Mouse (Mus musculus): Measurements from ENCODE around the gene Lin28a. TPM values are rescaled to one million over a fixed set of nuclear protein-coding genes. Genes with fewer than 3 reads are reported as not detected.
"Not testable (repeated sequence)": the region's sequence is repeated elsewhere in the genome, so short reads cannot be mapped to it uniquely, and the experiment has no call there.

Gene Lin28a
- polyA plus RNA-seq, 1 experiment from 2014 or later, result 0.27 TPM

- no peaks in the 10 kb centered on the region for H3K9me3 ChIP-seq
- no peak overlapping the region for H3K27ac ChIP-seq (replicated peaks)
- H3K27me3 ChIP-seq (replicated peaks), result no peaks in the 10 kb centered on the region
- WGBS, result 61% methylated on average over 4 of the region's 4 CpGs
- H3K9ac ChIP-seq, result no peak overlapping the region
- peaks cover 30% of the 10 kb centered on the region for H3K4me1 ChIP-seq
- no peak for ATAC-seq (ENCODE audit: extremely low read depth, insufficient number of reproducible peaks, low FRiP score, low TSS enrichment)
- peaks cover 8% of the 10 kb centered on the region for H3K36me3 ChIP-seq
- H3K4me3 ChIP-seq, result no peak overlapping the region
- H3K4me2 ChIP-seq, result no peak overlapping the region
These were observed 16.4 kb downstream of the Lin28a start for GRCm38 (mm10) chr4:134002246-134002645.

GRCm38 (mm10) chr4:134001710-134002109 is 16.9 kb downstream of the Lin28a start:
- peaks cover 9% of the 10 kb centered on the region for H3K36me3 ChIP-seq
- H3K27ac ChIP-seq (replicated peaks), result no peak overlapping the region
- 47% methylated on average over 10 of the region's 10 CpGs for WGBS
- H3K4me1 ChIP-seq, result peaks cover 30% of the 10 kb centered on the region
- no peak overlapping the region for H3K4me3 ChIP-seq
- no peaks in the 10 kb centered on the region for H3K27me3 ChIP-seq (replicated peaks)
- peak overlapping the region; percentile 93; the same call in 1 of the 2 replicates for H3K4me2 ChIP-seq
- H3K9ac ChIP-seq, result no peak overlapping the region
- ATAC-seq (ENCODE audit: extremely low read depth, insufficient number of reproducible peaks, low FRiP score, low TSS enrichment), result no peak
- no peaks in the 10 kb centered on the region for H3K9me3 ChIP-seq

GRCm38 (mm10) chr4:134000466-134001438 is 17.9 kb downstream of the Lin28a start, which contains the start of gene Dhdds:
Gene Dhdds (minus strand): TSS chr4:134000918.
- Histone ChIP-seq H3K9ac (peak within 1 kb of the TSS; percentile 89), H3K4me2 (peak within 1 kb of the TSS; percentile 93), H3K9me3 (no peaks in the 10 kb centered on the region), H3K36me3 (peaks cover 19% of the 10 kb centered on the region), H3K27ac (replicated peaks) (peak within 1 kb of the TSS; percentile 64), H3K27me3 (replicated peaks) (no peaks in the 10 kb centered on the region), H3K4me3 (peak within 1 kb of the TSS; percentile 85), H3K4me1 (peaks cover 24% of the 10 kb centered on the region)
- ATAC-seq (ENCODE audit: extremely low read depth, insufficient number of reproducible peaks, low FRiP score, low TSS enrichment), result peak; percentile 99
- 1% methylated on average over 49 of the region's 49 CpGs for WGBS

- H3K27ac ChIP-seq (replicated peaks), result no peak overlapping the region
- peaks cover 78% of the 10 kb centered on the region for H3K36me3 ChIP-seq
These were observed 23.9 kb downstream of the Lin28a start for GRCm38 (mm10) chr4:133994697-133995096.

GRCm38 (mm10) chr4:133991087-133991660 is 27.5 kb downstream of the Lin28a start:
- H3K4me2 ChIP-seq, result no peak overlapping the region
- no peak overlapping the region for H3K9ac ChIP-seq
- ATAC-seq (ENCODE audit: extremely low read depth, insufficient number of reproducible peaks, low FRiP score, low TSS enrichment), result no peak
- H3K36me3 ChIP-seq, result peaks cover 96% of the 10 kb centered on the region
- 87% methylated on average over 13 of the region's 13 CpGs for WGBS
- no peaks in the 10 kb centered on the region for H3K9me3 ChIP-seq
- H3K27me3 ChIP-seq (replicated peaks), result no peaks in the 10 kb centered on the region
- no peaks in the 10 kb centered on the region for H3K4me1 ChIP-seq
- no peak overlapping the region for H3K4me3 ChIP-seq
- H3K27ac ChIP-seq (replicated peaks), result no peak overlapping the region

More at GRCm38 (mm10) chr4:133994697-133995096, 23.9 kb downstream of the Lin28a start:
- Histone ChIP-seq H3K9ac (no peak overlapping the region), H3K27me3 (replicated peaks) (no peaks in the 10 kb centered on the region), H3K4me3 (no peak overlapping the region), H3K9me3 (no peaks in the 10 kb centered on the region), H3K4me2 (no peak overlapping the region), H3K4me1 (peaks cover 3% of the 10 kb centered on the region)
- 88% methylated on average over 8 of the region's 8 CpGs for WGBS
- no peak for ATAC-seq (ENCODE audit: extremely low read depth, insufficient number of reproducible peaks, low FRiP score, low TSS enrichment)

GRCm38 (mm10) chr4:133990035-133990434 is 28.6 kb downstream of the Lin28a start:
- H3K9ac ChIP-seq, result no peak overlapping the region
- H3K27me3 ChIP-seq (replicated peaks), result no peaks in the 10 kb centered on the region
- ATAC-seq (ENCODE audit: extremely low read depth, insufficient number of reproducible peaks, low FRiP score, low TSS enrichment), result no peak
- no peak overlapping the region for H3K27ac ChIP-seq (replicated peaks)
- WGBS, result 57% methylated on average over 4 of the region's 4 CpGs
- no peaks in the 10 kb centered on the region for H3K9me3 ChIP-seq
- H3K4me2 ChIP-seq, result no peak overlapping the region
- no peak overlapping the region for H3K4me3 ChIP-seq
- H3K36me3 ChIP-seq, result peaks cover 94% of the 10 kb centered on the region
- H3K4me1 ChIP-seq, result no peaks in the 10 kb centered on the region

- 81% methylated on average over 8 of the region's 8 CpGs for WGBS
- H3K4me2 ChIP-seq; H3K4me1 ChIP-seq; H3K27me3 ChIP-seq (replicated peaks); ATAC-seq (ENCODE audit: extremely low read depth, insufficient number of reproducible peaks, low FRiP score, low TSS enrichment); H3K27ac ChIP-seq (replicated peaks); H3K9ac ChIP-seq; H3K9me3 ChIP-seq; H3K4me3 ChIP-seq: not testable (repeated sequence)
- H3K36me3 ChIP-seq, result peaks cover 82% of the 10 kb centered on the region
These were observed 30.4 kb downstream of the Lin28a start for GRCm38 (mm10) chr4:133988289-133988688.

GRCm38 (mm10) chr4:133982936-133983335 is 35.7 kb downstream of the Lin28a start:
- Histone ChIP-seq H3K9ac (no peak overlapping the region), H3K27ac (replicated peaks) (no peak overlapping the region), H3K9me3 (no peaks in the 10 kb centered on the region), H3K4me3 (no peak overlapping the region), H3K27me3 (replicated peaks) (no peaks in the 10 kb centered on the region), H3K36me3 (peaks cover 70% of the 10 kb centered on the region), H3K4me1 (peaks cover 21% of the 10 kb centered on the region), H3K4me2 (no peak overlapping the region)
- ATAC-seq (ENCODE audit: extremely low read depth, insufficient number of reproducible peaks, low FRiP score, low TSS enrichment), result no peak
- WGBS, result 86% methylated on average over 13 of the region's 13 CpGs

- peak overlapping the region; percentile 42 for H3K4me2 ChIP-seq
- H3K9me3 ChIP-seq, result no peaks in the 10 kb centered on the region
- no peak for ATAC-seq (ENCODE audit: extremely low read depth, insufficient number of reproducible peaks, low FRiP score, low TSS enrichment)
- WGBS, result 34% methylated on average over 5 of the region's 5 CpGs
- peak overlapping the region; percentile 90 for H3K27ac ChIP-seq (replicated peaks)
- H3K27me3 ChIP-seq (replicated peaks), result no peaks in the 10 kb centered on the region
- peaks cover 70% of the 10 kb centered on the region for H3K36me3 ChIP-seq
- H3K4me3 ChIP-seq, result no peak overlapping the region
- peaks cover 21% of the 10 kb centered on the region for H3K4me1 ChIP-seq
- peak overlapping the region; percentile 37 for H3K9ac ChIP-seq
These were observed 38.1 kb downstream of the Lin28a start for GRCm38 (mm10) chr4:133980496-133980895.

GRCm38 (mm10) chr4:133978021-133978711 is 40.5 kb downstream of the Lin28a start:
- H3K4me1 ChIP-seq, result peaks cover 21% of the 10 kb centered on the region
- WGBS, result 89% methylated on average over 10 of the region's 10 CpGs
- no peak overlapping the region for H3K27ac ChIP-seq (replicated peaks)
- H3K9me3 ChIP-seq, result no peaks in the 10 kb centered on the region
- H3K36me3 ChIP-seq, result peaks cover 72% of the 10 kb centered on the region
- ATAC-seq (ENCODE audit: extremely low read depth, insufficient number of reproducible peaks, low FRiP score, low TSS enrichment), result no peak
- no peak overlapping the region for H3K4me3 ChIP-seq
- H3K4me2 ChIP-seq, result no peak overlapping the region
- H3K9ac ChIP-seq, result no peak overlapping the region
- no peaks in the 10 kb centered on the region for H3K27me3 ChIP-seq (replicated peaks)

- no peak for ATAC-seq (ENCODE audit: extremely low read depth, insufficient number of reproducible peaks, low FRiP score, low TSS enrichment)
- WGBS, result 74% methylated on average over 8 of the region's 8 CpGs
- no peaks in the 10 kb centered on the region for H3K9me3 ChIP-seq
- H3K4me2 ChIP-seq, result no peak overlapping the region
- no peak overlapping the region for H3K27ac ChIP-seq (replicated peaks)
- peaks cover 53% of the 10 kb centered on the region for H3K36me3 ChIP-seq
- peaks cover 13% of the 10 kb centered on the region for H3K4me1 ChIP-seq
- no peak overlapping the region for H3K4me3 ChIP-seq
- H3K27me3 ChIP-seq (replicated peaks), result no peaks in the 10 kb centered on the region
- H3K9ac ChIP-seq, result no peak overlapping the region
These were observed 46.9 kb downstream of the Lin28a start for GRCm38 (mm10) chr4:133971741-133972140.

All from heart, embryonic 13.5 days (tissue).